Mouse (Mus musculus) forebrain, embryonic 16.5 days (tissue): Measurements from ENCODE around the gene Prkar2b. TPM values are rescaled to one million over a fixed set of nuclear protein-coding genes. Genes with fewer than 3 reads are reported as not detected.
A peak's percentile ranks its signal among the peaks of the same experiment; 100 is the strongest.

ENCODE experiments used
- ATAC-seq: fragments of 200-750 bp; cut with Nextera tagmentation; 2 replicates; pipeline ENCODE4 v1.8.0; 2017; ENCODE audit warnings: mild to moderate bottlenecking, moderate library complexity
- H3K27ac ChIP-seq: fragments of 300-500 bp; sonication (generic); 2 replicates; pipeline ENCODE4 v1.5.1; 2014; ENCODE audit warnings: low read length, control low read depth
- H3K27me3 ChIP-seq: fragments of 300-500 bp; sonication (generic); replicated peaks from 2 replicates; pipeline ENCODE4 v1.6.1; 2014; ENCODE audit warnings: low read length; ENCODE audit not compliant: control insufficient read depth, insufficient read depth
- H3K36me3 ChIP-seq: fragments of 300-500 bp; sonication (generic); 2 replicates; pipeline ENCODE4 v1.6.1; 2014; ENCODE audit not compliant: control insufficient read depth, insufficient read depth
- H3K4me1 ChIP-seq: fragments of 300-500 bp; sonication (generic); replicated peaks from 2 replicates; pipeline ENCODE4 v1.6.1; 2014; ENCODE audit warnings: low read length; ENCODE audit not compliant: control insufficient read depth, insufficient read depth
- H3K4me2 ChIP-seq: fragments of 300-500 bp; sonication (generic); 2 replicates; pipeline ENCODE4 v1.6.1; 2014; ENCODE audit warnings: mild to moderate bottlenecking, low read length, control low read depth
- H3K4me3 ChIP-seq: fragments of 300-500 bp; sonication (generic); replicated peaks from 2 replicates; pipeline ENCODE4 v1.5.1; 2014; ENCODE audit warnings: mild to moderate bottlenecking, low read length, control low read depth
- H3K9ac ChIP-seq: fragments of 300-500 bp; sonication (generic); replicated peaks from 2 replicates; pipeline ENCODE4 v1.6.1; 2014; ENCODE audit warnings: low read depth, low read length, control low read depth
- H3K9me3 ChIP-seq: fragments of 300-500 bp; sonication (generic); 2 replicates; pipeline ENCODE4 v1.6.1; 2016; ENCODE audit warnings: low read length; ENCODE audit not compliant: control insufficient read depth
- WGBS: fragments of 180-500 bp; shearing (Covaris S2); extraction: QIAGEN DNeasy Blood & Tissue Kit; methylation state at CpG from one replicate; pipeline ENCODE4 v1.1.7; 2014; 5-methylcytosine and 5-hydroxymethylcytosine counted together
- polyA plus RNA-seq: library from polyadenylated mRNA; unstranded; fragments of >200 nt; fragmentation: Nextera tagmentation; extraction: Ambion mirVana; gene quantifications from 2 replicates; pipeline ENCODE4 v1.2.1, GENCODE M21; 2015

Gene Prkar2b
- polyA plus RNA-seq, 1 experiment from 2014 or later, result 140 TPM

DNA sequence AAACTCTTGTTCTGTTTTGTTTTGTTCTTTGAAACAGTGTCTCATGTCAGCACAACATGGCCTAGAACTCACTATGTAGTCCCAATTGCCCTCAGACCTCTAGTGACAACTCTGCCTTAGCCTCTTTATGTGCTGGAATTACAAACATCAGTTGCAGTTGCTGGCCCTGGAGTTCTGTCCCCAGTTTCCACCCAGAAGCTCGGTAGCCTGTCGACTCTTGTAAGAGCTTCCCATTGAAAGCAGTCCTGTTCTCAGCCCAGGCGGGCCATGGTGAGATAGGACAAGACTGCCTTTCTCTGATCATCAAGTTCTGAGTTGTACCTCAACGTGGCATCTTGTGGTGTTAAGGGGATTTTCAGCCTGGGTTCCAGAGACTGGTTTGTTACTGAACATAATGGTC is 31.4 kb upstream of the Prkar2b start:
- Histone ChIP-seq H3K27me3 (no peaks in the 10 kb centered on the region), H3K4me3 (no peak overlapping the region), H3K27ac (no peak overlapping the region), H3K4me2 (no peak overlapping the region), H3K9me3 (peaks cover 2% of the 10 kb centered on the region), H3K9ac (no peak overlapping the region), H3K4me1 (no peaks in the 10 kb centered on the region), H3K36me3 (no peaks in the 10 kb centered on the region)
- 92% methylated on average over 4 of the region's 4 CpGs for WGBS
- no peak for ATAC-seq

DNA sequence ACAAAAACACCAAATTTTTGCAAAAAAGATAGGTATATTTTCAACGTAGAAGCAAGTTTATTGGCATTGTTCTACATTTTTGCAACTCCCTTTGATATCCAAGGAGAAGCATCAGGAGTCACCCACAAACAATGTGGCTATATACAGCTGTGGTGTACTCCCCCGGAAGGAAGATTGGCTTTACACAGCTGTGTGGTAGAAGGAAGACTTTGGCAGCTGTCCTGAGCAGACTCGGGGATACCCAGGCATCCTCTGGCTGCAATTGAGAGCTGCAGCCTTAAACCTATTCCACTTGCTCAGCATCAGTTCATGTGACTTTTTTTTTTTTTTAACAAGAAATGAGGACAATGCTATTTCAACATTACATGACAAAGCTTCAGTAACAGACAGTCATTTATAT is 27.5 kb upstream of the Prkar2b start:
- Histone ChIP-seq H3K4me1 (no peaks in the 10 kb centered on the region), H3K4me3 (no peak overlapping the region), H3K27ac (no peak overlapping the region), H3K36me3 (no peaks in the 10 kb centered on the region), H3K4me2 (no peak overlapping the region), H3K9me3 (peaks cover 2% of the 10 kb centered on the region), H3K27me3 (no peaks in the 10 kb centered on the region), H3K9ac (no peak overlapping the region)
- 73% methylated on average over 3 of the region's 3 CpGs for WGBS
- peak; percentile 66 for ATAC-seq

- Histone ChIP-seq H3K4me2 (no peak overlapping the region), H3K27ac (no peak overlapping the region), H3K9me3 (peaks cover 2% of the 10 kb centered on the region), H3K27me3 (no peaks in the 10 kb centered on the region), H3K9ac (no peak overlapping the region), H3K36me3 (no peaks in the 10 kb centered on the region), H3K4me1 (no peaks in the 10 kb centered on the region), H3K4me3 (no peak overlapping the region)
- 79% methylated on average over 8 of the region's 8 CpGs for WGBS
- ATAC-seq, result no peak
Observed at GRCm38 (mm10) chr12:32087339-32087738, 26.2 kb upstream of the Prkar2b start.

DNA sequence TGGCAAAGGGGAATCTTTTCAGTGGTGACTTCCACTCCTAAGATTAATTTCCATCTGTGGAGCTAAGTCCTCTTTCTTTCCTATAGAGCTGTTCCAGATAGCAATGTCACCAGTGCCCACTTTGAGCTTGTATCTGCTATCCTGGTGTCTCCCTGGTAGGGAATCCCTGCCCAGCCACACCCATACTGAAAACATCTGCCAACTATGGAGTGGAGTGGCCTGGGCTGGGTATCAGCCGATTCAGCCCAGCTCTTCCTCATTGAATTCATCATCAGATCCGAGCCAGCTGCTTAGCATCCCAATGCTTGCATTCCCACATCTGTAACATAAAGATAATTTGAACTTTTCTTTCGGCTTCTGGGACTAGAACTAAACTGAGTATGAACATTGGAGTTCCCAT is 25.8 kb upstream of the Prkar2b start:
- ATAC-seq, result no peak
- H3K9me3 ChIP-seq, result peaks cover 2% of the 10 kb centered on the region
- no peak overlapping the region for H3K9ac ChIP-seq
- no peak overlapping the region for H3K4me3 ChIP-seq
- no peaks in the 10 kb centered on the region for H3K36me3 ChIP-seq
- WGBS, result 89% methylated on average over 3 of the region's 3 CpGs
- H3K4me1 ChIP-seq, result no peaks in the 10 kb centered on the region
- H3K4me2 ChIP-seq, result no peak overlapping the region
- no peak overlapping the region for H3K27ac ChIP-seq
- no peaks in the 10 kb centered on the region for H3K27me3 ChIP-seq

DNA sequence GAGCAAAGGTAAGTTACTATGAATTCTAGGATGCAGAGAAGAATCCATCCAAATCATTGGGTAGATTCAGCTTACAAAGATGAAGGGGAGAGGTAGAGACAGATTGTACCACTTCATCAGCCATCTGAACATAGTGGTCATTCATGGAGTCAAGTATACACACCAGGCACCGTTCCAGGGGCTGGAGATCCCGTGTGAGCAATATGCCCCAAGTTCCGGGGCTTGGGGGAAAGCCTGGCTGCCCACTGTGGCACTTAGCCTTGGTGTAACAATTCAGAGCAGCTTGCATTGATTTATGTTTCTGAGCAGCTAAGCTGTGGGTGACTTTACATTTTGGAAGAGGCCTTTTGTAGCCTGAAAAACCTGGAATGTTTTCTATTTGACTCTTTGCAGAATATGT is 24.8 kb upstream of the Prkar2b start:
- Histone ChIP-seq H3K9ac (no peak overlapping the region), H3K27me3 (no peaks in the 10 kb centered on the region), H3K36me3 (no peaks in the 10 kb centered on the region), H3K4me1 (no peaks in the 10 kb centered on the region), H3K9me3 (no peaks in the 10 kb centered on the region), H3K4me2 (no peak overlapping the region), H3K27ac (no peak overlapping the region), H3K4me3 (no peak overlapping the region)
- no peak for ATAC-seq
- 83% methylated on average over 3 of the region's 3 CpGs for WGBS

DNA sequence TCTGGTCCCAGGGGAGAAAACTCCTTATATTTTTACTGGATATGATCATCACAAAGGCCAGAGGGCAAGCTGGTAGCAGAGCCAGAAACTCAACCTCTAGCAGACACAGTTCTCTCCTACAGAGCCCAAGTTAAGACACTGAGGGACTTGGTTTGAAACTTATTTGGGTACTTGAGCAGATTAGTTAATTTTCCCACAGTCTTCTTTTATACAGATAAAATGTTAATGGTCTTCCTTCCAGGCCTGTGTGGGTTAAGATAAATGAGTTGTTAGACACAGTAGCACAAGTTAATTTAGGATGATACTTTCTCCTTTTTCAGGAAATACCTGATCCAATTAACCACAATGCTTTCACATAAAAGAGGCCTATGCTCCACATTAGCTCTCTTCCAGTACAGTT is 24.1 kb upstream of the Prkar2b start:
- no peak overlapping the region for H3K4me2 ChIP-seq
- ATAC-seq, result no peak
- no peak overlapping the region for H3K4me3 ChIP-seq
- no peak overlapping the region for H3K9ac ChIP-seq
- no peaks in the 10 kb centered on the region for H3K9me3 ChIP-seq
- no peaks in the 10 kb centered on the region for H3K36me3 ChIP-seq
- H3K27me3 ChIP-seq, result no peaks in the 10 kb centered on the region
- H3K4me1 ChIP-seq, result no peaks in the 10 kb centered on the region
- H3K27ac ChIP-seq, result no peak overlapping the region

DNA sequence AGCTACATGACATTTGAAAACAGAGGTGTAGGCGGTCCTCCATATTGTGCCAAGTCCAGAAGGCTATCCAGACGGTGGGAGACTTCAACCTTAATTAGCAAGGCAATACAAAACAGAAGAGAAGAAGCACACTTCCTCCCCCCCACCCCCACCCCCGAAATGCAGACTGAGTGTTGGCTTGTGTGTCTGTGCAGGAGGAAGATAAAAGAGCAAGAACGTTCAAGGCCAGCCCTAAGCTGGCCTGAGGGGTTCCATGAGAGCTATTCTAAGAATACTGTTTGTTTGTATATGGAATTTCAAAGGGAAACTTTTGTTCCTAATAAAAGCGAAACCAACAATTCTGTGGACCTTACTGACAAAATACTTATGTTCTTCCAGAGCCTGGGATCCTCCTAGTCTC is 23.5 kb upstream of the Prkar2b start:
- H3K9ac ChIP-seq, result no peak overlapping the region
- no peaks in the 10 kb centered on the region for H3K4me1 ChIP-seq
- H3K9me3 ChIP-seq, result no peaks in the 10 kb centered on the region
- no peaks in the 10 kb centered on the region for H3K27me3 ChIP-seq
- no peak overlapping the region for H3K4me3 ChIP-seq
- WGBS, result 48% methylated on average over 5 of the region's 5 CpGs
- ATAC-seq, result no peak
- H3K4me2 ChIP-seq, result no peak overlapping the region
- H3K36me3 ChIP-seq, result no peaks in the 10 kb centered on the region
- no peak overlapping the region for H3K27ac ChIP-seq

DNA sequence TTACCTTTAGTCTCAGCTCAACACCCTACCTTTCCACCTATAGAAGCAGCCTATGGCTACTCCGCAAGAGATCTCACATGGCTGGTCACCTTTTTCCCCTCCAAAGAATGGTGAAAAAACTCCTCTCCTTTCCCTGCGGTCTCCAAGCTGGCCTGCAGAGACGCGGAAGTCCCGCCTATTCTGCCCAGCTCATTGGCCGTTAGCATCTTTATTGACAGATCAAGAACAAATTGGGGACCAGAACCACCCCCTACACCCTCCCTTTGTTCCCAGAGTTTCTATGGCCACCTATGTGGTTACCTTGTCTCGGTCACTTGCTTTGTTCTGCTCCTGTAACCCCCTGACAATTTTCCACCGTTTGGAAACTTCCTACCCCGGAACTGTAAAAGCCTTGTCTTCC is 19.6 kb upstream of the Prkar2b start:
- H3K4me2 ChIP-seq, result no peak overlapping the region
- H3K27me3 ChIP-seq, result no peaks in the 10 kb centered on the region
- H3K9ac ChIP-seq, result no peak overlapping the region
- H3K9me3 ChIP-seq, result no peaks in the 10 kb centered on the region
- H3K4me1 ChIP-seq, result no peaks in the 10 kb centered on the region
- 76% methylated on average over 9 of the region's 9 CpGs for WGBS
- H3K36me3 ChIP-seq, result no peaks in the 10 kb centered on the region
- no peak for ATAC-seq
- no peak overlapping the region for H3K27ac ChIP-seq
- H3K4me3 ChIP-seq, result no peak overlapping the region

DNA sequence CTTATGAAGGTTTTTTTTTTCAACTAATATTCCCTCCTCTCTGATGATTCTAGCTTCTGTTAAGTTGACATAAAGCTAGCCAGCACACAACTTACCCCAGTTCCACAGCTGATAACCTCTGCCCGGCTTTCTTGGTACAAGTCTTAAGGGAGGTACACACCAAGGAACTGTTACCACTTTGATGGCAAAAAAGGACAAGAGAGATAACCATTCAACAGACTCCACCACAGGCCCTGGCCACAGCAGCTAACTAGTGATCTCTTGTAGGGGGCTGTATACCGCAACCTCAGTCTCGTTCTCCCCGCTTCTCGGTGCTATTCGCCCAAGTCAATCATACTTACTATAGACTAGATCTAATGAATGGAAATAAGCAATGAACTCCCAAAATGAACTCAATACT is 16.3 kb upstream of the Prkar2b start:
- no peak overlapping the region for H3K27ac ChIP-seq
- H3K9me3 ChIP-seq, result no peaks in the 10 kb centered on the region
- no peaks in the 10 kb centered on the region for H3K36me3 ChIP-seq
- WGBS, result 98% methylated on average over 6 of the region's 6 CpGs
- H3K4me2 ChIP-seq, result no peak overlapping the region
- H3K4me1 ChIP-seq, result peaks cover 5% of the 10 kb centered on the region; the same call in 1 of the 2 replicates
- H3K9ac ChIP-seq, result no peak overlapping the region
- H3K27me3 ChIP-seq, result no peaks in the 10 kb centered on the region
- ATAC-seq, result no peak
- H3K4me3 ChIP-seq, result no peak overlapping the region
